Mouse (Mus musculus): ENCODE results near the gene Zfp65. TPM values are rescaled to one million over a fixed set of nuclear protein-coding genes. Genes with fewer than 3 reads are reported as not detected.
"Not testable (repeated sequence)": the region's sequence is repeated elsewhere in the genome, so short reads cannot be mapped to it uniquely, and the experiment has no call there.

The Zfp65 gene
- 1 to 10 TPM; 3.8 to 4.4 TPM for total RNA-seq (2021)
- long read RNA-seq, experiment 1: 0 reads
- long read RNA-seq, experiment 2, partial matches to known transcripts: 0 of 4 reads
- long read RNA-seq, experiment 2, other reads (novel, unspliced or antisense): 3 of 4 reads

DNA sequence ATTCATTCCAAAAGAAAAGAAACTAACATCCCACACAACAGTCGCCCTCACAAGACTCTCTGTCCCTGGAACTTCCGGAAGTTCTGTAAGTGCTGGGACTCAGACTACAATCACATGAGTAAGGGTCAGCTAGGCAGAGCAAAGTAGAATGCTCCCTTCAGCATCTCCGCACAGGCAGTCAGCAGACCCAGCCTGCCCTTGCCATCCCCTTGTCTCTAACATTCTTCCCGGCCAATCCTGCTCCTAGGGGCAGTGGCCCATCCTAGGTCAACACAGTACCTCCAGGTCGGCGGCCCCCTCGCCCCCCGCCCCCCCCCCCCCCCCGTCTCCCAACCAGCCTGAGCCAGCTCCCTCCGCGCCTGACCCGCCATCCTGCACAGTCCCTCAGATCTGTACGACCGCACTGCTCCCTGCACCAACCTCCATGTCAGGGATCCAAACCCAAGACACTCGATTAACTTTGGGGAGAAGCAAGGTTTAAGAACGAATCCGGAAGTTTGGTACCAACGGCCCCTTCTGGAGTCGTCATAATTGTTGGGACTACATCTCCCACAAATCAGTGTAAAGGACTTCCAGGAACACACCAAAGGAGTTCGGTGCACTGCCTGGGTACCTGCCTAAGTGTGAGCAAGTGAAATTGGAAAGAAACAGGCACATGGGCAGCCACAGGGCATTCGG, at the start of gene Zfp65:
TSS of gene Zfp65 (minus strand) at position 533 of the 678 bp plus-strand sequence.
- DNase-seq: peak; percentile 42

DNA sequence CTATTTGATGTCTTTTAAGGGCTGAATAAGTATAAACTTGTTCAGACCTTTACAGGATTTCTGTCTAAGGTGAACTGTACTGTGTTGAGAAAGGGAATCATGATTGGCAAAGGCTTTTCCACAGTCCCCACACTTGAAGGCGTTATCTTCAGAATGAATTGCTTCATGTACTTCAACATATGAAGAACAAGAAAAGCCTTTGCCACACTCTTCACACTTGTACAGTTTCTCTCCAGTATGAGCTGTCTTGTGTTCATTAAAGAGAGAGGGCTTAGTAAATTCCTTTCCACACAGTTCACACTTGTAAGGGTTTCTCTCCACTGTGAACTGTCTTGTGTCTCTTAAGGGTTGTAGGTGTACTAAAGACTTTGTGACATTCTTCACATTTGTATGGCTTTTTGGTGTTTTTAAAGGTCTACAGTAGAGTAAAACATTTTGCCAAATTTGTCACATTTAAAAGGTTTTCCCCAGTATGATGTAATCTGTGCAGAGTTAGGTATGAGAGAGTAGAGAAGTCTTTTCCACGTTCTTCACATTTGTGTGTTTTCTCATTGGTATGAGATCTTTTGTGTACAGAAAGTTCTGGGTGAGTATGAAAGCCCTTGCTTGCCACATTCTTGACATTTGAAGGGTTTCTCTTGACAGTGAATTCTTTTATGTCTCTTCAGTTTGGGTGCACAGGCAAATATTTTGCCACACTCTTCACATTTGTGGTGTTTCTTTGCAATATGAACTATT, 34.2 kb upstream of the Zfp65 start:
- DNase-seq: no peak

DNA sequence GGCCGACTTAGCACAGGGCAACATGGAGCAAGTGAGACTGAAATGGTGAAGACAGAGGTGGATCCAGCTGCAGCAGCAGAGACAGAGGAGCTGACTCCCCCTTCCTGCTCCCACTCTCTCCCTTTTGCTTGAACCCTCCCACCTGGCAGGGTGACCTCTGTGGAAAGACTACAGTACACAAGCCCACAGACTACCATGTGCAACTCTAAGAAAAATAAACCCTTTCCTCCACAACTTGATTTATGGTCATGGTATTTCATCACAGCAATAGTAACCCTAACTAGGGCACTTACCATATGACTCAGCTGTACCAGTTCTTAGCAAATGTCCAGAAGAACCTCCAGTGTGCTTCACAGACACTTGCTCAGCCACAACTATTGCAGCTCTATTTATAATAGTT, 31.0 kb upstream of the Zfp65 start:
- no peak for DNase-seq

DNA sequence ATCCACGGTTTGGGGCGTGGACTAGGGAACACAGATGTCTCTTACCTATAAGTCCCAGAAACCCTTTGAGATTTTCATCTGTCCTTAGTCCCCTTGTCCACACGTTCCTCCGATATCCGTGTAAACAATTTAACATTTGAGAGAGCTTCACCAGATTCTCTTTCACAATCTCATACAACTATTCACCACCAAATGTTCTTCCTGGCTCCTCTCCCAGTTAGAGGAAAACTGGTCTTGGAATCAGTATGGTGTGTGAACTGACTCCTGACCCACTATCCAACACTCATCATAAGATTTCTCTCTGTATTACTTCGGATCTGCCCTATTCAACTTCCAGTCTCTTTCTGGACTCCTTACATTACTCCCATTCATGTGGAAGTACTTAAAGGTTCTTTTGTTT, 26.8 kb upstream of the Zfp65 start:
- DNase-seq: no peak

DNA sequence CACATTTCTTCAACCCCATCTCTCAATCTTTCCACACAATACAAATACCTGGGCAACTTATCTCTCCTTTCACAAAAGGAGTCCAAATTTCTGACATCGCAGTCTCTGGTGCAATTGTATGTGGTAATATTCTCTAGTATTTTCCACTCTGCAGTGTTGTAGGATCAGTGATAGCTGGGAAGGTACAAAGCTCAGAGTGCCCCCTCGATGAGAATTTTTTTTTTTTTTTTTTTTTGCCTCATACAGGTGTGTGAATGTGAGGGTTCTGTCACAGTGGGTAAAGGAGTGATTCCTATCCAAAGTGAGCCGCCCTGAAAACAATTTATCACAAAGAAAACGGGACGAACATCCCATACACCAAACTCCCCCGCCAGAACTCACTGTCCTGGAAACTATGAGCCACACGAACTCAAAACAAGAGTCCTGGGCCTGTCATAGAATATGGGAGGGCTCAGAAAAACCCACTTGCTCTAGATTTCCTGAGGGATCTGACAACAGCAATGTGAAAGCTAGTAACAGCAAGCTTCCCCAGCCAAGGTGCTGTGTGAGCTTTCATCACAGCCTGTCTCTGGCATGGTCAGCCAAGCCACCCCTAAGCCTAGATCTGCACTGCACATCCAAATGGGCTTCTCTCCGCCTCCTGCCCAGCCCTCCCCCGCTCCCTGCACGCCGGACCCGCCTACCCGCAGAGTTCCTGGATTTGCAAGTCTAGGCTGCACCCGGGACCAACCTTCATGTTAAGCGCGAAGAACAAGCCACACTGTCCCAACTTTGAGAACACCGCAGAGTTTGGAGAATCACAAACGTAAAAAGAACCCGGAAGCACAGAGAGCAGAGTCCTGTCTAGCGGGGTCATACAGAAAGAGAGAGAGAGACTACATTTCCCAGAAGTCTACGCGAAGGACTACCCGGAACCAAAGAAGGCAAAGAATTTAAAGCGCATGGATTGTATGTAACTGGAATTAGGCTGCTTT, 25.6 kb upstream of the Zfp65 start, which contains the start of gene Zfp85:
TSS of gene Zfp85 (minus strand) at position 896 of the 974 bp plus-strand sequence.
- peak; percentile 54 for DNase-seq

DNA sequence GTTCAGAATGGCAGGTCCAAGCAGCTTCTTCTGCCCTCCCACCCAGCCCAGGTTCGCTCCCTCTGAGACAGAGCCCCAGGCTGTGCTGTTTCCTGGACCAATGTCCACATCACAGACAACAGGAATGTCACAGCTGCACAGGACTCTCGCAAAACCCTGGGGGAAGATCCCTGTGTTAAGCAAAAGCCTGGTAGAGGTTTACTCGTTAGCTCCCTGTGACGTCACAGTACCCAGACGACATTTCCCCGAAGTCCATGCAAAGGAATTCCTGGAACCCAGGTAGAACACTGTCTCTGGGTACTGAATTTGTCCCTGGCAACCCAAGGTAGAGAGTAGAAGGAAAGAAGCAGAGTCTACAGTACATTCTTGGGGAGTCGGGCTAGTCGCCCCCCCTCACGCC, 14.9 kb upstream of the Zfp65 start:
- no peak for DNase-seq

DNA sequence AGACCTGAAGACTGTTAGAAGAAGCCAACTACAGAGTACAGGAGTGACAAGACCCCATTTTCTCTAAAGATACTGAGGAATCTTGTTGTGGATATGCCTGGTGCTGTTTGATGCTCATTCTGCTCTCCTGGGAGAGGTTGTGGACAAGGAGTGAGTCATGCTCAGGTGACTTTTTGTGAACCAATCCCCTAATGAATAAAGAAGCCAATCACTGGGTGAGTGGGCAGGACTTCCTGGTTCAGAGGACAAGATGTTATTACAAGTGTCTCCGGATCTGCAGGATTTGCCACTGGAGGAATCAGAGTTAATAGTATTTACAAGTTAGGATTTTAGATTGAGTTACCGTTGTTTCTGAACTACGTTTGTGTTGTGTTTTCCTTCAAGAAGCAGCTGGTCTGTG, 14.0 kb upstream of the Zfp65 start:
- no peak for DNase-seq

DNA sequence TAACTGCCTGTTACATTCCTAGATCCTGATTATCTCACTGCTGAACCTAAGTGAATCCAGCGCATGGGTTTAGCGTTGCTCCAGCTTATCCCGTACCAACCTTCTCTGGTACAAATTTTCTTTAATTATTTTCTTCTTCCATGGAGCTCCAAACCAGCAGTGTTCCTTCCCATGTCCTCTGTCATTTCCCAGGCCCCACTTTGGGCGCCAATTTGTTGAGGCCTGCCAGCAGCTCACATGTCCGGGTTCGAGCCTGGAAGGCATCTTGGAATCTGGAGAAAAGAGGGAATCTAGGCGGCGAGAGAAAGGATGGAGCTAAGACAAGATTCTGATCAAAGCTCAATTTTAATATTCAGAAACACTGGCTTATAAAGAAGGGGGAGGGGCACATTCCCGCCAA, 5.4 kb upstream of the Zfp65 start:
- not testable (repeated sequence) for DNase-seq

DNA sequence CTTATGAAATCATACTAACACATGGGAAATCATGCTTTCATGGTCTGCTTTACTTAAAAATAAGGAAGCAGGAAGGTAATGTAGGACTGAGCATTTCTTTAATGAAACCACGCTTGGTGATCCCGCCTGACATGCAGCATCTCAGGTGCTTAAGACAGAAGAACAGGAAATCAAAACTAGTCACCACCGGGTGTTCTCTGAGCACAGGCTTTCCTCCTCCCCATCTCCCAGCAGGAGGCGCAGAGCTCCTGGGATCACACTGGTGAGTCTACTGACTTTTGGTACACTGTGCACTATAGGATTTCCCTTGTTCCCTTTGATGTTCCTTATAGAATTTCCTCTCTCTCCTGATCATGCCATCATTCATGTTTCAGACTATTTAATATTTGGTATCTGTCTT, 468 bp upstream of the Zfp65 start:
- not testable (repeated sequence) for DNase-seq

DNA sequence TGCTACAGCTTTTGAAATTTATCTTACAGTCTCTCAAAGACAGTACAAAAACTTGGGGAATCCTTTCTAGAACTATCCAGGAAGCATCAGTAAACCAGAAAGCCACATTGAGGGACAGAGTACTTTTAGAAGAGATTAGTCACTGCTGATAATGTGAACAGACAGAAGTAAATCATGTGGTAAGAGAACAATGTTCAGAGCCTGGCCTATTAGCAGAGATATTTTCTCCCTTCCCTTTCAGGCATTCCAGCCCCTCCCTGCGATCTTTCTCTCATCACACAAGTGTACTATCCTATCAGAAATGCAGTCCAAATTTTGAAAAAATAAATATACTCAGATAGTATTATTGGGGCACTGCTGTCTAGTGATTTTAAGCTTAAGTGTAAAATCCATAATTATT, 867 bp downstream of the Zfp65 start:
- DNase-seq: no peak

DNA sequence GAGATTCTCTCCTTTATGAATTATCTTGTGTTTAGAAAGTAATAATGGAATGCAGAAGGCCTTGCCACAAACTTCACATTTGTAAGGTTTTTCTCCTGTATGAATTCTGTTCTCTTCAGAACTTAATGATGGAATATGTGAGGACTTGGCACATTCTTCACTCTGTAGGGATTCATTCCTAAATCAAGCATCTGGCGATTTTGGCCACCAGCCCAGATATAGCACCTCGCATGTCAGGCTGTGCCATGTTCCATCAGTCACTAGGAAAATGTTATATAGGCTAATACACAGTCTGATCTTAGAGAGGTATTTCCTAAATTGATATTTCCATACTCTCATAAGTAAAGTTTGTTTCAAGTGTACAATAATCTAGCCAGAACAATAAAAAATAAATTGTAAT, 3.6 kb downstream of the Zfp65 start:
- not testable (repeated sequence) for DNase-seq

DNA sequence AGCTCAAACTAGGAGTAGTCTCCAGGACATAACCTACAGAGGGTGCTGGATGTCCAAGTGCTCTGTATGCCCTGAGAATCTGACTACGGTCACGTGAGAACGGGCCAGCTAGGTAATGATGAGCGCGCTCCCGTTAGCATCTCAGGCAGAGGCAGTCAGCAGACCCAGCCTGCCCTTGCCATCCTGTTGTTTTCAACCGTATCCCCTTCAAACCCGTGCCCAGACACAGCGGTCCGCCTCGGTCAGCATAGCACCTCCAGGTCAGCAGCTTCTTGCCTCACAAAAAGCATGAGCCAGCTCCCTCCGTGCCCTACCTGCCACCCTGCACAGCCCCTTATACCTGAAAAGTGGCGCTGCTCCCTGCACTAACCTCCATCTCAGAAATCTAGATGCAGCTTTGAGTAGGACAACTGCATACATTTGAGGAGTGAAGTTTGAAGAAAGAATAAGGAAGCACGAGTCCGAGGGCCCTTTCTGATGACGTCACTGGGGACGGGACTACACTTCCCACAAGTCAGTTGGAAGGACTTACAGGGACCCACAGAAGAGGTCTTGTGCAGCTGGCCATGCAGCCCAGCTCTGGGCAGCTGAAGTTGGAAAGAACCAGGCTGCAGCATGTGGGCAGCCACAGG, 5.0 kb downstream of the Zfp65 start:
- DNase-seq: peak; percentile 81

DNA sequence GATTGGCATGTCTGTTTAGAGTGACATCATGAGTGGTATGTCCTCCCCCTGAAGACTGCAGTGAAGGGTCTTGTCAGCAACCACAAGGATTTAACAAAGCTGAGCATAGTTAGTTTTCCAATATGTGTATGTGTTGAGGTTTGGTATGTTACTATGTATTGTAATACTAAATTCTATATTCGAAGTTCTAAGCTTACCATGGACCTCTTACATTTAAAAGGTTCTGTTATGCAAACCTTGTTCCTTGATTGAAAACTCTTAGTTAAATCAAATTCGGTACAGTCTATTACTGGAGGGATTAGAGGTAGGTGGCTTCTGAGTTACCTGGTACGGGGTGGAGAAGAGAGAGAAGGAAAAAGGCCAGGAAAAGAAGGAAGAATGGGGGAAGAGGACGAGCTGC, 42.0 kb downstream of the Zfp65 start, which contains the start of gene Zfp738:
TSS of gene Zfp738 (minus strand) at position 101 of the 400 bp plus-strand sequence.
- DNase-seq: no peak

DNA sequence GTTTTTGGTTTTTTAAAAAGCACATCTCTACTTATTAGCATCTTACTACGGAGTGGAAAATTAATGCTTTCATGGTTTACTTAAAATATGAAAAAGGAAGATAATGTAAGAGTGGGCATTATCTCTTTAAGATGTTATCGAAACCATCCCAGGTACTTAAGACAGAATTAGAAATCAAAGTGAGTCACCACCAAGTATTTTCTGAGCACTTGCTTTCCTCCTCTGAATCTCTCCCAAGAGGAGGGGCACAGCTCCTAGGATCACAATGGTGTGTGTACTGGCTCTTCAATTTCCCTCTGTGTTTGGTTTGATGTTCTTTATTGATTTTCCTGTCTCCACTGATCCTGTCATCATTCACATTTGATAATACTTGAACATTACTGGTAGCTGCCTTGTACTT, 45.1 kb downstream of the Zfp65 start:
- DNase-seq: not testable (repeated sequence)

DNA sequence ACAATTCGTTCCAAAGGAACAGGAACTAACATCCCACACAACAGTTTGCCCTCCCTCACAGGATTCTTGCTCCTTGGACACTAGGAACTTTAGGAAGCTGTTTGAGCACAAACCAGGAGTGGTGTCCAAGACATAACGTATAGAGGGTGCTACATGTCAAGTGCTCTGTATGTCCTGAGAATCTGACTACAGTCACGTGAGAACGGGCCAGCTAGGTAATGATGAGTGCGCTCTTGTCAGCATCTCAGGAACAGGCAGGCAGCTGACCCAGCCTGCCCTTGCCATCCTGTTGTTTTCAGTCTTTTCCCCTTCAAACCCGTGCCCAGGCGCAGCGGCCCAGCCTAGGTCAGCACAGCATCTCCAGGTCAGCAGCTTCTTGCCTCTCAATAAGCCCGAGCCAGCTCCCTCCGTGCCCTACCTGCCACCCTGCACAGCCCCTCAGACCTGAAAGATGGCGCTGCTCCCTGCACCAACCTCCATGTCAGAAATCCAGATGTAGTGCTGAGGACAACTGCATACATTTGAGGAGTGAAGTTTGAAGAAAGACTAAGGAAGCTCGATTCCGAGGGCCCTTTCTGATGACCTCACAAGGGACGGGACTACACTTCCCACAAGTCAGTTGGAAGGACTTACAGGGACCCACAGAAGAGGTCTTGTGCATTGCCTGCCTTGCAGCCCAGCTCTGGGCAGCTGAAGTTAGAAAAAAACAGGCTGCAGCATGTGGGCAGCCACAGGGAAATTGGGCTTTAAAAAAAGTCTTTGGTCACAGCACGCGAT, 45.8 kb downstream of the Zfp65 start:
- DNase-seq: peak; percentile 80

DNA sequence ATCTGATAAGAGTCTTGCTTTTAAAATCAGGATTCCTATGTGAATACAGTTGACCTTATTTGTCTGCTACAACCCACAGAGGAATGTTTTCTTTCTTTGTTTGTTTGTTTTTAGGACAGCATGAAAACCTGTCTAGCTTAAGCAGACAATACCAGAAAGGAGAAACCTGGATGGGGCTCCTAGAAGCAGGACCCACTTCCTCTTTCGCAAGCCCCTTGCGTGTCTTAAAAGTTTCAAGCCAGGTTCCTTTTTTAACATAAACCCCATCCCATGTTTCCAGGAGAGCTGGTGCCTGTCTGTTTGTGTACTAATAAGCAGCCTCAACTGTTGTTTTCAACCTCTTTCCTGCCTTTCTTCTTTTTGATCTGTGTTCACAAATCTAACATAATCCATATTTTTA, 54.1 kb downstream of the Zfp65 start:
- no peak for DNase-seq

Data from gastrocnemius, postnatal 25 days (tissue).